Mouse (Mus musculus) cerebellum, adult 2 months (tissue): ENCODE measurements around the gene 4930562C15Rik.
A peak's percentile ranks its signal among the peaks of the same experiment; 100 is the strongest.

Experiments
- CTCF ChIP-seq: fragments of 200-500 bp; IDR thresholded peaks from 2 replicates; pipeline ENCODE4 v1.5.1; 2011; ENCODE audit warnings: low read depth, mild to moderate bottlenecking, control low read depth, low read length, moderate library complexity, borderline replicate concordance; ENCODE audit not compliant: insufficient read depth
- POLR2A ChIP-seq: fragments of 200-500 bp; IDR thresholded peaks from 2 replicates; pipeline ENCODE4 v1.6.1; 2011; ENCODE audit warnings: low read length, control low read depth, borderline replicate concordance; ENCODE audit not compliant: insufficient read depth

- TF ChIP-seq CTCF (no peak), POLR2A (peak; percentile 34; the same call in 1 of the 2 replicates)
These were observed 50.8 kb downstream of the 4930562C15Rik start, which contains the start of gene Mgrn1 for GRCm38 (mm10) chr16:4885760-4886689.
